Mouse (Mus musculus) kidney, postnatal 14 days (tissue): Measurements from ENCODE around the gene Ccdc86.
A peak's percentile ranks its signal among the peaks of the same experiment; 100 is the strongest.

Source experiments
- DNase-seq: peaks from one replicate; pipeline ENCODE4 v3.0.0; 2022; ENCODE audit warnings: mixed read lengths

Ccdc86 gene

GRCm38 (mm10) chr19:10904927-10905727 is 43.9 kb downstream of the Ccdc86 start:
- peak; percentile 81 for DNase-seq

- DNase-seq = no peak
These were observed 44.6 kb downstream of the Ccdc86 start for GRCm38 (mm10) chr19:10904512-10904911.

GRCm38 (mm10) chr19:10901046-10901445 is 48.0 kb downstream of the Ccdc86 start:
- DNase-seq = no peak

- DNase-seq = no peak
These were observed 48.8 kb downstream of the Ccdc86 start for GRCm38 (mm10) chr19:10900315-10900714.

DNA sequence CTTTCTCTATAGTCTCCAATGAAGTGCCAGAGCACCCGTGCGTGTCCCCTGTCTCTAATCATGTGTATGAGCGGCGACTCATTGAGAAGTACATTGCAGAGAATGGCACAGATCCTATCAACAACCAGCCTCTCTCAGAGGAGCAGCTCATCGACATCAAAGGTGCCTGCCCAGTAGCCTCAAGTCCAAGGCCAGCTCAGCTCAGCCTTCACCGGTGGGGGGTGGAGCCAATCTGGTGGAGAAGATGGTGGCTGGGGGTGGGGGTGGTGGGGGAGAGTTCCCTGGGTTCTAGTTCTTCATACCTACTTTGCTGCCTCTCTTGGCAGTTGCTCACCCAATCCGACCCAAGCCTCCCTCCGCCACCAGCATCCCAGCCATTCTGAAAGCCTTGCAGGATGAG is 51.6 kb downstream of the Ccdc86 start:
- DNase-seq = no peak

DNA sequence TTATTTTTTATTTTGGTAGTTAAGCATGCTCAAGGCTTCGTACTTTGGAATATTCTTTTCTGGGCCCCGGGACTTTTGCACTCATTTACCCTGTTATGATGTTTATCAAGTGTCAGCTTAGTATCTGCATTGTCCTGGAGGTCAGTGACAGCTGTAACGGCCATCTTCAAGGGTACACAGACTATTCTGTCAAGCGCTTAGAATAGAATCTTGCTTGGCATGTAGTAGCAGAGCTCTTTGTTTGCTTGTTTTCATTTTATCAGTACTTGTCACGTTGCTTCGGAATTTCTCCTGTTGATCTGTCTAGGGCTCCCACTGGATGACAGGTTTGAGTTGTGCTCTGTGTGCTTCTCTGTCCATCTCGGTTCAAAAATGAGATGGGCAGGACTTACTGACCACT is 52.2 kb downstream of the Ccdc86 start:
- no peak for DNase-seq

GRCm38 (mm10) chr19:10895708-10896107 is 53.4 kb downstream of the Ccdc86 start:
- DNase-seq = no peak

GRCm38 (mm10) chr19:10895016-10895528 is 54.0 kb downstream of the Ccdc86 start, which contains the start of gene Prpf19:
TSS of gene Prpf19 (plus strand) at chr19:10895231.
- peak; percentile 98 for DNase-seq

- DNase-seq = no peak
These were observed 56.9 kb downstream of the Ccdc86 start for GRCm38 (mm10) chr19:10892201-10892600.
